Mouse (Mus musculus) embryonic fibroblast, embryonic 13.5 days (primary cell): Measurements from ENCODE around the gene Npnt.

Source experiments
- CTCF ChIP-seq: IDR thresholded peaks from 2 replicates; pipeline ENCODE4 v1.5.1; 2011; ENCODE audit warnings: mild to moderate bottlenecking, control low read depth, low read length, moderate library complexity, borderline replicate concordance; ENCODE audit not compliant: insufficient read depth
- POLR2A ChIP-seq: IDR thresholded peaks from 2 replicates; pipeline ENCODE4 v1.6.1; 2011; ENCODE audit warnings: low read depth, mild to moderate bottlenecking, control low read depth, low read length, moderate library complexity

DNA sequence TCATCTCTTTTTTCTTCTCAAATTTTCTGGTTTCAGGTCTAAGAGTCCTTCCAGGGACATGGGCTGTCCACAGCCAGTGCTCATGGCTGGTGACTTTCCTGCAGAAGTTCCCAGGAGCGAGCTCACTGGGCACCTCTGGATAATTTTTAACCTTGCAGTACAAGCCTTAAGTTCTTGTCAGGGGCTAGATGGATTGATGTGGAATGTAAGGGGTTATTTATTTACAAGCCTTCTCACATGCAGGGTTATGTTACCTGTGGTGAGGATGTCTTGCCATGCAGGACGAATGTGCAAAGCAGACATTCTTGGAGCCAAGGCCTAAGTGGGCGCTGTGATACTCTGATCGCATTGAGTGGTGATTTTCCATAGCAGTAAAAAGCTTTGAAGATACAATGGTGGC is 84.5 kb downstream of the Npnt start:
- TF ChIP-seq POLR2A: no peak
- TF ChIP-seq CTCF: no peak
